Mouse (Mus musculus): ENCODE measurements around the gene Serpinb2. TPM values are rescaled to one million over a fixed set of nuclear protein-coding genes. Genes with fewer than 3 reads are reported as not detected.

Gene Serpinb2
- polyA plus RNA-seq, 1 experiment = 0.22 TPM

GRCm38 (mm10) chr1:107581220-107581619, 70.0 kb downstream of the Serpinb2 start:
- no peak for DNase-seq (ENCODE audit: low spot score)

GRCm38 (mm10) chr1:107582900-107583299, 71.7 kb downstream of the Serpinb2 start:
- no peak for DNase-seq (ENCODE audit: low spot score)

- no peak for DNase-seq (ENCODE audit: low spot score)
Measured at GRCm38 (mm10) chr1:107583958-107584376, 72.7 kb downstream of the Serpinb2 start.

- DNase-seq (ENCODE audit: low spot score) = no peak
Measured at GRCm38 (mm10) chr1:107584932-107585331, 73.7 kb downstream of the Serpinb2 start.

Other genes starting within 250 kb of the Serpinb2 start
- gene Serpinb3b, start 233.1 kb upstream of the Serpinb2 start, polyA plus RNA-seq (2012; rRNA removed) = not detected in 2 replicates
- not detected in 2 replicates for gene Serpinb3c, start 233.1 kb upstream of the Serpinb2 start, polyA plus RNA-seq (2012; rRNA removed)
- gene Serpinb11, start 150.2 kb upstream of the Serpinb2 start, polyA plus RNA-seq (2012; rRNA removed) = 0.10 TPM in 1 of 2 replicates, not detected in the other
- not detected in 2 replicates for gene Serpinb7, start 111.8 kb upstream of the Serpinb2 start, polyA plus RNA-seq (2012; rRNA removed)
- gene Serpinb8, start 78.6 kb downstream of the Serpinb2 start, polyA plus RNA-seq (2012; rRNA removed) = 12.1 and 13.4 TPM in 2 replicates